Mouse (Mus musculus) embryo, embryonic 10 days (tissue): ENCODE results near the gene Saal1.
"Not testable (repeated sequence)": the region's sequence is repeated elsewhere in the genome, so short reads cannot be mapped to it uniquely, and the experiment has no call there.

Experiments used
- DNase-seq: peaks from one replicate; pipeline ENCODE4 v3.0.0-alpha.2; 2015; ENCODE audit warnings: low spot score

The Saal1 gene

GRCm38 (mm10) chr7:46710390-46710844, at the start of gene Saal1:
Gene Saal1, minus strand, starts transcription at chr7:46710680.
- peak; percentile 97 for DNase-seq

GRCm38 (mm10) chr7:46751490-46751889, 41.0 kb upstream of the Saal1 start, which contains the start of gene Saa2:
Gene Saa2, plus strand, starts transcription at chr7:46751790.
- DNase-seq, result no peak

GRCm38 (mm10) chr7:46748459-46748858, 38.0 kb upstream of the Saal1 start:
- DNase-seq, result no peak

GRCm38 (mm10) chr7:46746381-46746780, 35.9 kb upstream of the Saal1 start:
- DNase-seq, result no peak

- DNase-seq, result no peak
Measured at GRCm38 (mm10) chr7:46745816-46746215, 35.3 kb upstream of the Saal1 start.

- DNase-seq, result not testable (repeated sequence)
Measured at GRCm38 (mm10) chr7:46742880-46743279, 32.4 kb upstream of the Saal1 start, which contains the start of gene Saa1. Gene Saa1, minus strand, starts transcription at chr7:46742980.

GRCm38 (mm10) chr7:46740041-46740440, 29.6 kb upstream of the Saal1 start:
- not testable (repeated sequence) for DNase-seq

- DNase-seq, result no peak
Measured at GRCm38 (mm10) chr7:46738561-46739460, 28.3 kb upstream of the Saal1 start.

GRCm38 (mm10) chr7:46734983-46735382, 24.5 kb upstream of the Saal1 start:
- no peak for DNase-seq

- DNase-seq, result no peak
Measured at GRCm38 (mm10) chr7:46732458-46732857, 22.0 kb upstream of the Saal1 start, which contains the start of gene Saa4. Gene Saa4, minus strand, starts transcription at chr7:46732603.

- no peak for DNase-seq
Measured at GRCm38 (mm10) chr7:46727584-46727983, 17.1 kb upstream of the Saal1 start.

GRCm38 (mm10) chr7:46724396-46724795, 13.9 kb upstream of the Saal1 start:
- DNase-seq, result no peak

GRCm38 (mm10) chr7:46723849-46724248, 13.4 kb upstream of the Saal1 start:
- no peak for DNase-seq

GRCm38 (mm10) chr7:46723354-46723753, 12.9 kb upstream of the Saal1 start:
- DNase-seq, result no peak

GRCm38 (mm10) chr7:46720460-46720859, 10.0 kb upstream of the Saal1 start:
- DNase-seq, result no peak

- no peak for DNase-seq
Measured at GRCm38 (mm10) chr7:46719526-46719925, 9.0 kb upstream of the Saal1 start.

- no peak for DNase-seq
Measured at GRCm38 (mm10) chr7:46718591-46719270, 8.3 kb upstream of the Saal1 start.

GRCm38 (mm10) chr7:46716897-46717296, 6.4 kb upstream of the Saal1 start:
- no peak for DNase-seq

GRCm38 (mm10) chr7:46715600-46715999, 5.1 kb upstream of the Saal1 start, which contains the start of gene Saa3:
Gene Saa3, minus strand, starts transcription at chr7:46715700.
- no peak for DNase-seq

- DNase-seq, result peak; percentile 76
Measured at GRCm38 (mm10) chr7:46714518-46714917, 4.0 kb upstream of the Saal1 start.

GRCm38 (mm10) chr7:46712250-46712649, 1.8 kb upstream of the Saal1 start:
- DNase-seq, result no peak

- DNase-seq, result no peak
Measured at GRCm38 (mm10) chr7:46700521-46701025, 9.9 kb downstream of the Saal1 start.

- DNase-seq, result no peak
Measured at GRCm38 (mm10) chr7:46696754-46697153, 13.7 kb downstream of the Saal1 start.
